27 mouse cellular contexts compared by ENCODE assay signal in the genomic region with DNA sequence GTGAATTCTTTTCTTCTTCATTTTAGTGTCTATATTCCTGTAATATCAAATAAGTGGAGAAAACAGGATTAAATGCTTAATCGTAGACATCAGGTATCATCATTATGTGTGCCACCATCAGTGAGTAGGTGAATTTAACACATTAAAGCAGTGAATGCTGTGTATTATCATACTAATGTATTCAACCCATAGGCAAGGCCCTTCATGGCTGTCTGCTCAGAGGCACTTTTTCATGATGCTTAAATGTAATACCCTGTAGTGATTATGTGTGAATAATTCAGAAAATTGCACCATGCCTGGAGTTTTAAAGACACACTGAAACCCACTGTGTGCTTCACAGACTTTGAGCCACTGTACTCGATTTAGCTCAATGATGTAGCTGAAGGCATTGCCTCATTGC.
DNase-seq lines count a peak whose midpoint lies in the region; ATAC-seq lines count a peak whose summit lies in the region.
"Had no signal": no experiment of that assay in that cellular context is flagged by ENCODE, and none has a peak within 500 bp of the region (broad histone marks: within the 10 kb centered on the region; RNA-seq: fewer than 3 reads in every experiment).

No protein-coding gene starts in this region.

- no peaks in the 10 kb centered on the region for H3K9me3 ChIP-seq in forebrain, embryonic 12.5 days
- no peaks in the 10 kb centered on the region for H3K9me3 ChIP-seq in forebrain, embryonic 15.5 days
- H3K9me3 ChIP-seq in midbrain, embryonic 14.5 days (ENCODE audit: control insufficient read depth, low read length) = no peaks in the 10 kb centered on the region
- no peaks in the 10 kb centered on the region for H3K9me3 ChIP-seq in midbrain, embryonic 10.5 days (replicated peaks)
- H3K9me3 ChIP-seq: embryonic facial prominence, embryonic 12.5 days; embryonic facial prominence, embryonic 15.5 days; G1E; hindbrain, embryonic 10.5 days; hindbrain, embryonic 13.5 days; intestine, embryonic 15.5 days had no signal

- intact Hi-C loops in heart, postnatal 14 days (cut with DNase I) = no loop called here

- no peak overlapping the region for H3K4me2 ChIP-seq in forebrain, embryonic 12.5 days
- no peak overlapping the region for H3K4me2 ChIP-seq in forebrain, embryonic 15.5 days (replicated peaks)
- no peak overlapping the region for H3K4me2 ChIP-seq in midbrain, embryonic 14.5 days (ENCODE audit: low read length)
- H3K4me2 ChIP-seq: embryonic facial prominence, embryonic 12.5 days; embryonic facial prominence, embryonic 15.5 days; heart, embryonic 11.5 days; hindbrain, embryonic 13.5 days; intestine, embryonic 15.5 days had no signal

- 74% methylated on average over 2 of the region's 2 CpGs for WGBS in forebrain, embryonic 12.5 days
- 75% methylated on average over 2 of the region's 2 CpGs for whole genome bisulfite sequencing in forebrain, embryonic 15.5 days
- 33% methylated on average over 2 of the region's 2 CpGs for WGBS in midbrain, embryonic 14.5 days
- 91% methylated on average over 2 of the region's 2 CpGs for WGBS in midbrain, embryonic 10.5 days

- 0 out of 2 replicates have a peak, but pooled peaks have one; percentile 17 for ATAC-seq in forebrain, embryonic 12.5 days (ENCODE audit: low FRiP score)
- ATAC-seq in forebrain, embryonic 15.5 days (replicated peaks) = no peak
- ATAC-seq in midbrain, embryonic 14.5 days (ENCODE audit: low FRiP score, low TSS enrichment) = no peak
- ATAC-seq: hindbrain, embryonic 16.5 days; intestine, embryonic 15.5 days; Patski had no signal

- no peak overlapping the region for H3K9ac ChIP-seq in forebrain, embryonic 12.5 days
- no peak overlapping the region for H3K9ac ChIP-seq in forebrain, embryonic 15.5 days (replicated peaks)
- no peak overlapping the region for H3K9ac ChIP-seq in midbrain, embryonic 14.5 days (replicated peaks; ENCODE audit: low read length)
- H3K9ac ChIP-seq: embryonic facial prominence, embryonic 12.5 days; embryonic facial prominence, embryonic 15.5 days; hindbrain, embryonic 13.5 days; intestine, embryonic 15.5 days had no signal

- no peaks in the 10 kb centered on the region for H3K27me3 ChIP-seq in forebrain, embryonic 12.5 days
- H3K27me3 ChIP-seq in forebrain, embryonic 15.5 days = no peaks in the 10 kb centered on the region
- no peaks in the 10 kb centered on the region for H3K27me3 ChIP-seq in midbrain, embryonic 14.5 days (ENCODE audit: control insufficient read depth, insufficient read depth, low read length)
- H3K27me3 ChIP-seq in midbrain, embryonic 10.5 days (ENCODE audit: low read depth, poor library complexity, severe bottlenecking) = no peaks in the 10 kb centered on the region
- H3K27me3 ChIP-seq: CH12.LX; embryonic facial prominence, embryonic 12.5 days; embryonic facial prominence, embryonic 15.5 days; hindbrain, embryonic 13.5 days; intestine, embryonic 15.5 days; Patski had no signal

- H3K36me3 ChIP-seq in forebrain, embryonic 12.5 days (replicated peaks) = no peaks in the 10 kb centered on the region
- H3K36me3 ChIP-seq in forebrain, embryonic 15.5 days = no peaks in the 10 kb centered on the region
- H3K36me3 ChIP-seq in midbrain, embryonic 14.5 days (ENCODE audit: control insufficient read depth, insufficient read depth, low read length) = no peaks in the 10 kb centered on the region
- no peaks in the 10 kb centered on the region for H3K36me3 ChIP-seq in midbrain, embryonic 10.5 days
- H3K36me3 ChIP-seq: embryonic facial prominence, embryonic 12.5 days; embryonic facial prominence, embryonic 15.5 days; G1E; hindbrain, embryonic 10.5 days; hindbrain, embryonic 13.5 days; intestine, embryonic 15.5 days had no signal

- no peak overlapping the region for H3K4me3 ChIP-seq in forebrain, embryonic 12.5 days (replicated peaks)
- no peak overlapping the region for H3K4me3 ChIP-seq in forebrain, embryonic 15.5 days
- no peak overlapping the region for H3K4me3 ChIP-seq in midbrain, embryonic 14.5 days (replicated peaks; ENCODE audit: low read depth, low read length)
- no peak overlapping the region for H3K4me3 ChIP-seq in midbrain, embryonic 10.5 days
- H3K4me3 ChIP-seq: embryonic facial prominence, embryonic 12.5 days; embryonic facial prominence, embryonic 15.5 days; hindbrain, embryonic 10.5 days; hindbrain, embryonic 13.5 days; intestine, embryonic 15.5 days had no signal

- H3K27ac ChIP-seq in forebrain, embryonic 12.5 days = no peak overlapping the region
- no peak overlapping the region for H3K27ac ChIP-seq in forebrain, embryonic 15.5 days (replicated peaks)
- no peak overlapping the region for H3K27ac ChIP-seq in midbrain, embryonic 14.5 days (replicated peaks; ENCODE audit: low read depth, low read length)
- H3K27ac ChIP-seq in midbrain, embryonic 10.5 days (replicated peaks) = no peak overlapping the region
- H3K27ac ChIP-seq: embryonic facial prominence, embryonic 12.5 days; embryonic facial prominence, embryonic 15.5 days; hindbrain, embryonic 10.5 days; hindbrain, embryonic 13.5 days; intestine, embryonic 15.5 days had no signal

- no peaks in the 10 kb centered on the region for H3K4me1 ChIP-seq in forebrain, embryonic 12.5 days
- H3K4me1 ChIP-seq in forebrain, embryonic 15.5 days = no peaks in the 10 kb centered on the region
- H3K4me1 ChIP-seq in midbrain, embryonic 14.5 days (ENCODE audit: control insufficient read depth, insufficient read depth, low read length) = no peaks in the 10 kb centered on the region
- no peaks in the 10 kb centered on the region for H3K4me1 ChIP-seq in midbrain, embryonic 10.5 days
- H3K4me1 ChIP-seq: embryonic facial prominence, embryonic 12.5 days; embryonic facial prominence, embryonic 15.5 days; hindbrain, embryonic 10.5 days; hindbrain, embryonic 13.5 days; intestine, embryonic 15.5 days had no signal

- DNase-seq in heart, adult 11 months = peak; percentile 28
- no peak for DNase-seq in heart, postnatal 14 days
- DNase-seq in midbrain, embryonic 14.5 days = peak; percentile 55
- no peak for DNase-seq in midbrain, embryonic 10.5 days (ENCODE audit: low spot score)
- DNase-seq in layer of hippocampus, postnatal 10 days (ENCODE audit: low spot score in 2 of 2) = no peak
- DNase-seq: adrenal gland, postnatal 10 days; adrenal gland, postnatal 36 days; B cell, adult 2 months; cerebellum, adult 11 months; cerebellum, adult 2 months; cerebellum, adult 9-11 months; cerebellum, postnatal 25 days; gastrocnemius, postnatal 10 days; gastrocnemius, postnatal 36 days; heart, postnatal 36 days had no signal

Comparison
In these comparisons a context has a peak if more than half of its experiments do, and no peak if none do; other contexts are left out.
1. DNase-seq: peak in heart, adult 11 months (single experiment) and midbrain, embryonic 14.5 days (single experiment); none in heart, postnatal 14 days (0 of 2), midbrain, embryonic 10.5 days (single experiment) and layer of hippocampus, postnatal 10 days (0 of 2).